Mouse (Mus musculus) testis, adult 2 months (tissue): Measurements from ENCODE around the gene Tbx5. TPM values are rescaled to one million over a fixed set of nuclear protein-coding genes. Genes with fewer than 3 reads are reported as not detected.

Experiments
- H3K27ac ChIP-seq: fragments of 200-500 bp; 2 replicates; pipeline ENCODE4 v1.5.1; 2012; ENCODE audit warnings: low read depth, low read length; ENCODE audit not compliant: control insufficient read depth, insufficient read depth
- H3K27me3 ChIP-seq: fragments of 200-500 bp; 2 replicates; pipeline ENCODE4 v1.6.1; 2012; ENCODE audit warnings: mild to moderate bottlenecking, low read length, moderate library complexity; ENCODE audit not compliant: control insufficient read depth, insufficient read depth
- H3K36me3 ChIP-seq: fragments of 200-500 bp; 2 replicates; pipeline ENCODE4 v1.6.1; 2012; ENCODE audit warnings: mild to moderate bottlenecking, low read length; ENCODE audit not compliant: control insufficient read depth, insufficient read depth
- H3K4me1 ChIP-seq: fragments of 200-500 bp; 2 replicates; pipeline ENCODE4 v1.6.1; 2012; ENCODE audit warnings: low read length; ENCODE audit not compliant: control insufficient read depth, insufficient read depth
- H3K4me3 ChIP-seq: fragments of 200-500 bp; 2 replicates; pipeline ENCODE4 v1.5.1; 2012; ENCODE audit warnings: low read depth, mild to moderate bottlenecking, low read length, moderate library complexity, mixed read lengths; ENCODE audit not compliant: control insufficient read depth
- CTCF ChIP-seq: fragments of 200-500 bp; IDR thresholded peaks from 2 replicates; pipeline ENCODE4 v1.5.1; 2012; ENCODE audit warnings: low read depth, mild to moderate bottlenecking, inconsistent platforms, low read length, moderate library complexity; ENCODE audit not compliant: control insufficient read depth, insufficient read depth, insufficient replicate concordance
- POLR2A ChIP-seq: fragments of 200-500 bp; IDR thresholded peaks from 2 replicates; pipeline ENCODE4 v1.6.1; 2012; ENCODE audit warnings: low read depth, mild to moderate bottlenecking, inconsistent platforms, low read length, moderate library complexity; ENCODE audit not compliant: control insufficient read depth
- polyA plus RNA-seq: library from polyadenylated mRNA; depleted of rRNA; stranded (reverse); fragments of >200 nt; gene quantifications from 2 replicates; pipeline ENCODE4 v1.2.3, GENCODE M21; 2012; rRNA removed

Gene Tbx5
- polyA plus RNA-seq: 5.8 TPM in 2 replicates

GRCm38 (mm10) chr5:119832479-119832796 is at the start of gene Tbx5:
Gene Tbx5 (plus strand): TSS chr5:119832668.
- Histone ChIP-seq H3K27ac (no peak within 1 kb of the TSS), H3K36me3 (no peaks in the 10 kb centered on the region), H3K27me3 (peaks cover 15% of the 10 kb centered on the region), H3K4me3 (no peak within 1 kb of the TSS), H3K4me1 (peaks cover 5% of the 10 kb centered on the region)
- no peak for TF ChIP-seq CTCF
- no peak for TF ChIP-seq POLR2A

DNA sequence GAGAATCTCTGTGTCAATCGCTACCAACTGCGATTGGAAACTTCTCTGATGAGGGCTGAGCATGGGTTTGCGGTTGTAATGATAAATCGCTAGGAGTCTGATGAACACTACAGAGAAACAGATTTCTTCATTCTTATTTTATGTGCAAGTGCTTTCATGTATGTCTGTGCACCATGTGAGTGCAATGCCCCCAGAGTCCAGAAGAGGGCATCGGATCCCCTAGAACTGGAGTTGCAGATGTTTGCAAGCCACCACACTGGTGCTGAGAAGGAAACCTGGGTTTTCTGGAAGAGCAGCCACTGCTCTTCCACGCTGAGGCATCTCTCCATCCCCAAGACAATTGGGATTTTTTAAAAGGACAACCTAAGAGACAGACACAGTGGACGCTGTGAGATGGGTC is 46.5 kb upstream of the Tbx5 start:
- Histone ChIP-seq H3K4me1 (no peaks in the 10 kb centered on the region), H3K4me3 (no peak overlapping the region), H3K36me3 (no peaks in the 10 kb centered on the region), H3K27ac (no peak overlapping the region), H3K27me3 (no peaks in the 10 kb centered on the region)
- TF ChIP-seq POLR2A (no peak), CTCF (peak; percentile 36; the same call in 1 of the 2 replicates)

GRCm38 (mm10) chr5:119791664-119792063 is 40.8 kb upstream of the Tbx5 start:
- Histone ChIP-seq H3K36me3 (no peaks in the 10 kb centered on the region), H3K4me3 (no peak overlapping the region), H3K27ac (no peak overlapping the region), H3K27me3 (no peaks in the 10 kb centered on the region; the same call in 1 of the 2 replicates), H3K4me1 (no peaks in the 10 kb centered on the region)
- TF ChIP-seq POLR2A (no peak), CTCF (no peak)

- TF ChIP-seq CTCF: no peak
- TF ChIP-seq POLR2A: no peak
- H3K36me3 ChIP-seq: no peaks in the 10 kb centered on the region
- no peaks in the 10 kb centered on the region for H3K4me1 ChIP-seq
- no peak overlapping the region for H3K4me3 ChIP-seq
- H3K27me3 ChIP-seq: no peaks in the 10 kb centered on the region; the same call in 1 of the 2 replicates
- no peak overlapping the region for H3K27ac ChIP-seq
Measured at GRCm38 (mm10) chr5:119793972-119794371, 38.5 kb upstream of the Tbx5 start.

GRCm38 (mm10) chr5:119795376-119795775 is 37.1 kb upstream of the Tbx5 start:
- Histone ChIP-seq H3K4me1 (no peaks in the 10 kb centered on the region), H3K4me3 (no peak overlapping the region), H3K27me3 (no peaks in the 10 kb centered on the region; the same call in 1 of the 2 replicates), H3K36me3 (no peaks in the 10 kb centered on the region), H3K27ac (no peak overlapping the region)
- no peak for TF ChIP-seq CTCF
- TF ChIP-seq POLR2A: no peak

DNA sequence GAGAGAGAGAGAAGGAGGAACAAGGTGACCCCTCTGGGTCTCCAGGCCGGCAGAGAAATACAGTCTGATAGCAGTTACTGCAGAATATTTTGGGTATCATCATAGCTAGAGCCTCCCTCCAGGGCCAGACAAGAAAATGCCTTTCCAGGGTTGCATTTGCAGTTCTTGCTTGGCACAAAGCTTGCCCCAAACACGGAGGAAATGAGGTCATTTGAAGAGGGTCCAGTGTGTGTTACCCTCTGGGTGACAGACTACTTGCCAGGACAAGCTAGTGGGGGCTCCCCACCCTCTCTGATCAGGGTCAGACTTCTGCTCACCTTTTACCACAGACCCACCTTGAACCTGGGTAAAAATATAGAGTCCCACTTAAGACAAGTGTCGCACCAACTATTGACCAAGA is 36.7 kb upstream of the Tbx5 start:
- Histone ChIP-seq H3K4me1 (no peaks in the 10 kb centered on the region), H3K4me3 (no peak overlapping the region)

GRCm38 (mm10) chr5:119796443-119797160 is 35.9 kb upstream of the Tbx5 start:
- no peak for TF ChIP-seq POLR2A
- TF ChIP-seq CTCF: no peak
- Histone ChIP-seq H3K27me3 (no peaks in the 10 kb centered on the region; the same call in 1 of the 2 replicates), H3K4me1 (no peaks in the 10 kb centered on the region), H3K27ac (no peak overlapping the region), H3K4me3 (no peak overlapping the region), H3K36me3 (no peaks in the 10 kb centered on the region)

More for the DNA sequence above, 36.7 kb upstream of the Tbx5 start:
- no peak for TF ChIP-seq CTCF
- TF ChIP-seq POLR2A: no peak
- H3K27me3 ChIP-seq: no peaks in the 10 kb centered on the region; the same call in 1 of the 2 replicates
- H3K36me3 ChIP-seq: no peaks in the 10 kb centered on the region
- H3K27ac ChIP-seq: no peak overlapping the region
